In the genomic region with DNA sequence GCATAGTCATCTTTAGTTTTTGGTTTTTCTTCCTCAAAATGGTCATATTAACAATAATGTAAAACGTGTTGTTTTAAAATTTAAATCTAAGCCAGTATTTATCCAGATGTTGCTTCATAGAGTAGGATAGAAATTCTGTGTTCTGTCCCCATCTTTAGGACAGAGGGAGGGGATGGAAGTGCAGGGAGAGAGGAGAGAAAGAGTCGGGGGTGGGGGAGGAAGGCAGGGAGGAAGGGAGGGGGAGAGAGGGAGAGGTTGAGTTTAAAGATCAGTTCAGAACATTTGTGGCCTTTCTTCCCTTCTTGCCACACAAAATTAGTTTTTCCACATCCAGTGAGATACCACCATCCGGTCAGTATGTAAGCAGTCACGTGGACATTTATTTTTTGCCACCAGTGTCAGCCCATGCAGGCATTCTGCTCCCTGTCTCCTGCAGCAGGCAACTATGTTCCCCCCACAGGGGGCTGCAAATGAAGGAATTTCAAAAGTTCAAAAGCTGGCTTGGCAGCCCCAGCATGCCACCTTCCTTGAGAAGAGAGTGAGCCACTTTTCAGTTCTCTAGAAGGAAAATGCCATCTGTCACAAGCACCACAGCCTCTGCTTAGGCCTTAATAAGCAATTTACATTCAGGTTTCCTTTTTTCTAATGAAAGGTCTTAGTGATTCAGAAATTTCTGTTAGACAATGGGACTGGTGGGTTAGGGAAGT, we compare ENCODE assay signal across 21 mouse cellular contexts.
DNase-seq lines count a peak whose midpoint lies in the region; ATAC-seq lines count a peak whose summit lies in the region.
"Had no signal": no experiment of that assay in that cellular context is flagged by ENCODE, and none has a peak within 500 bp of the region (broad histone marks: within the 10 kb centered on the region; RNA-seq: fewer than 3 reads in every experiment).

No protein-coding gene starts in this region.

- no peak overlapping the region for H3K4me3 ChIP-seq in embryonic facial prominence, embryonic 11.5 days (ENCODE audit: low read depth, low read length)
- H3K4me3 ChIP-seq in embryonic facial prominence, embryonic 10.5 days, result no peak overlapping the region
- no peak overlapping the region for H3K4me3 ChIP-seq in neural tube, embryonic 12.5 days
- no peak overlapping the region for H3K4me3 ChIP-seq in hindbrain, embryonic 14.5 days (replicated peaks; ENCODE audit: low read length)
- H3K4me3 ChIP-seq: erythroblast, embryonic 14.5 days had no signal

- H3K27ac ChIP-seq in embryonic facial prominence, embryonic 11.5 days (replicated peaks; ENCODE audit: low read depth, low read length), result no peak overlapping the region
- H3K27ac ChIP-seq in embryonic facial prominence, embryonic 10.5 days (replicated peaks), result no peak overlapping the region
- no peak overlapping the region for H3K27ac ChIP-seq in neural tube, embryonic 12.5 days
- 0 out of 2 replicates have a peak overlapping the region, but pooled peaks have one; percentile 1 for H3K27ac ChIP-seq in hindbrain, embryonic 14.5 days

- H3K27me3 ChIP-seq in embryonic facial prominence, embryonic 11.5 days (ENCODE audit: control insufficient read depth, insufficient read depth, low read length), result no peaks in the 10 kb centered on the region
- H3K27me3 ChIP-seq in embryonic facial prominence, embryonic 10.5 days (replicated peaks; ENCODE audit: low read depth, poor library complexity, severe bottlenecking), result no peaks in the 10 kb centered on the region
- no peaks in the 10 kb centered on the region for H3K27me3 ChIP-seq in neural tube, embryonic 12.5 days (replicated peaks)
- no peaks in the 10 kb centered on the region for H3K27me3 ChIP-seq in hindbrain, embryonic 14.5 days (ENCODE audit: control insufficient read depth, insufficient read depth, low read length)

- H3K36me3 ChIP-seq in embryonic facial prominence, embryonic 11.5 days (replicated peaks; ENCODE audit: control insufficient read depth, insufficient read depth, low read depth, low read length), result no peaks in the 10 kb centered on the region
- H3K36me3 ChIP-seq in embryonic facial prominence, embryonic 10.5 days (replicated peaks), result no peaks in the 10 kb centered on the region
- no peaks in the 10 kb centered on the region for H3K36me3 ChIP-seq in neural tube, embryonic 12.5 days
- no peaks in the 10 kb centered on the region for H3K36me3 ChIP-seq in hindbrain, embryonic 14.5 days (replicated peaks; ENCODE audit: control insufficient read depth, insufficient read depth)

- H3K4me2 ChIP-seq in embryonic facial prominence, embryonic 11.5 days (ENCODE audit: low read depth, low read length), result no peak overlapping the region
- H3K4me2 ChIP-seq in neural tube, embryonic 12.5 days (replicated peaks), result no peak overlapping the region
- no peak overlapping the region for H3K4me2 ChIP-seq in hindbrain, embryonic 14.5 days (replicated peaks)
- H3K4me2 ChIP-seq: heart, embryonic 11.5 days had no signal

- no peak overlapping the region for H3K9ac ChIP-seq in embryonic facial prominence, embryonic 11.5 days (replicated peaks; ENCODE audit: low read length)
- H3K9ac ChIP-seq in neural tube, embryonic 12.5 days, result no peak overlapping the region
- H3K9ac ChIP-seq in hindbrain, embryonic 14.5 days, result no peak overlapping the region

- ATAC-seq in embryonic facial prominence, embryonic 11.5 days (replicated peaks; ENCODE audit: insufficient number of reproducible peaks, low FRiP score, low TSS enrichment, low read depth), result no peak
- ATAC-seq in neural tube, embryonic 12.5 days (ENCODE audit: low FRiP score, low read depth), result peak; percentile 59
- no peak; the same call in 1 of the 2 replicates for ATAC-seq in hindbrain, embryonic 14.5 days (ENCODE audit: low FRiP score)
- ATAC-seq: activated CD4-positive, CD25-positive, alpha-beta regulatory T cell, adult 4 months; inflammation-experienced regulatory T-cells, adult 6 months had no signal

- DNase-seq in embryonic facial prominence, embryonic 11.5 days (ENCODE audit: low spot score), result peak; percentile 8
- no peak for DNase-seq in embryonic facial prominence, embryonic 10.5 days (ENCODE audit: low spot score)
- no peak for DNase-seq in neural tube, embryonic 10.5 days (ENCODE audit: extremely low spot score, low spot score)
- DNase-seq in hindbrain, embryonic 14.5 days (ENCODE audit: low spot score), result no peak
- no peak for DNase-seq in cerebellum, adult 8-10 months
- DNase-seq in layer of hippocampus, postnatal 14 days (ENCODE audit: low spot score in 2 of 2), result no peak
- no peak for DNase-seq in kidney, postnatal 10 days
- DNase-seq: adrenal gland, postnatal 14 days; cerebellum, adult 2 months; heart, postnatal 14 days; kidney, adult 9 months; kidney, postnatal 4 days; layer of hippocampus, postnatal 36 days; liver; lung, adult 2 months; lung, postnatal 4 days had no signal

- WGBS in embryonic facial prominence, embryonic 11.5 days, result 36% methylated on average over 4 of the region's 4 CpGs
- WGBS in embryonic facial prominence, embryonic 10.5 days, result 26% methylated on average over 4 of the region's 4 CpGs
- WGBS in neural tube, embryonic 12.5 days, result 30% methylated on average over 4 of the region's 4 CpGs
- 23% methylated on average over 4 of the region's 4 CpGs for WGBS in hindbrain, embryonic 14.5 days

- no peaks in the 10 kb centered on the region for H3K4me1 ChIP-seq in embryonic facial prominence, embryonic 11.5 days (ENCODE audit: control insufficient read depth, insufficient read depth, low read length)
- peaks cover 4% of the 10 kb centered on the region; the same call in 1 of the 2 replicates for H3K4me1 ChIP-seq in embryonic facial prominence, embryonic 10.5 days
- H3K4me1 ChIP-seq in neural tube, embryonic 12.5 days, result peaks cover 7% of the 10 kb centered on the region; the same call in 1 of the 2 replicates
- H3K4me1 ChIP-seq in hindbrain, embryonic 14.5 days (replicated peaks; ENCODE audit: control insufficient read depth, insufficient read depth, low read length), result peaks cover 4% of the 10 kb centered on the region

- no peaks in the 10 kb centered on the region for H3K9me3 ChIP-seq in embryonic facial prominence, embryonic 11.5 days (replicated peaks; ENCODE audit: control insufficient read depth, low read length)
- no peaks in the 10 kb centered on the region for H3K9me3 ChIP-seq in embryonic facial prominence, embryonic 10.5 days
- H3K9me3 ChIP-seq in neural tube, embryonic 12.5 days, result no peaks in the 10 kb centered on the region
- H3K9me3 ChIP-seq in hindbrain, embryonic 14.5 days (ENCODE audit: control insufficient read depth, low read length), result no peaks in the 10 kb centered on the region
